Mouse (Mus musculus) 416B (cell line): ENCODE data around the gene Slc3a1.

Experiments used
- DNase-seq: peaks from one replicate; pipeline ENCODE4 v3.0.0; 2011; ENCODE audit warnings: low read depth

Gene Slc3a1

DNA sequence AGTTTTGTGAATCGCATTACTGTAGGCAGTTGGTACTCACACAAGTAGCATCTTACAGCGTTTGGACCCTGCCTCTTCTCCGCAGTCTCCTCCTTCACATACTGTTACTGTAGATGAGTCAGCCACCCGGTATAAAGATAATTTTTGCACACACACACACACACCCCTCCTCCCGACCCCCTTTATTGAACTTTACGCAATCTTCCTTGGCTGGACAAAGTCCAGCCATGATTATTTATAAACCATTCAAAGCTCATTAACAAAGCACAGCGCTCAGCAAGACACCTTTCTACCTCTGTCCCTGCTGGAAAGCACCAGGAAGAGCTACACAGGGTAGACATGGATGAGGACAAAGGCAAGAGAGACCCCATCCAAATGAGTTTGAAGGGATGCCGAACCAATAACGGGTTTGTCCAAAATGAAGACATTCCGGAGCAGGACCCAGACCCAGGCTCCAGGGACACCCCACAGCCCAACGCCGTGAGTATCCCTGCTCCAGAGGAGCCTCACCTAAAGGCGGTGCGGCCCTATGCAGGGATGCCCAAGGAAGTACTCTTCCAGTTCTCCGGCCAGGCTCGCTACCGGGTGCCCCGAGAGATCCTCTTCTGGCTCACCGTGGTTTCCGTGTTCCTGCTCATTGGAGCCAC, at the start of gene Slc3a1:
Gene Slc3a1 (plus strand): TSS at position 284 of the 647 bp plus-strand sequence.
- DNase-seq: no peak

DNA sequence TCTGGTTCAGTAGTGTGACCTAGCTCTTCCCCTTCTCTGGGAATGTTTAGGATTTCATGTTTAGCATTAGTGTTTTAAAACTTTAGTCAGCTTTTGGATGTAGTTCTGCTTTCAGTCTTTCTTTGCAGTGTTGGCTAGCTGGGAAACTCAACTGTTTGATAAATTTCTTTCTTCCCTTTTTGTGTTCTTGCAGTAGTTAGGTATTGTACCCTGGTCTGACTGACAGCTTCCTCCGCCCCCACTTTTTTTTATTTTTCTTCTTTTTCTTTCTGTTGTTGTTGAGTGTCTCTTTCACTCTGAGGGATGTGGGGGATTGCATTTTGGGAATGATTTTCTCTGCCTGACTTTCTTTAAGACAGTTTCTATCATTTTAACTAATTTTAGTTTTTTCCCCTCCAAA, 46.5 kb upstream of the Slc3a1 start:
- no peak for DNase-seq

DNA sequence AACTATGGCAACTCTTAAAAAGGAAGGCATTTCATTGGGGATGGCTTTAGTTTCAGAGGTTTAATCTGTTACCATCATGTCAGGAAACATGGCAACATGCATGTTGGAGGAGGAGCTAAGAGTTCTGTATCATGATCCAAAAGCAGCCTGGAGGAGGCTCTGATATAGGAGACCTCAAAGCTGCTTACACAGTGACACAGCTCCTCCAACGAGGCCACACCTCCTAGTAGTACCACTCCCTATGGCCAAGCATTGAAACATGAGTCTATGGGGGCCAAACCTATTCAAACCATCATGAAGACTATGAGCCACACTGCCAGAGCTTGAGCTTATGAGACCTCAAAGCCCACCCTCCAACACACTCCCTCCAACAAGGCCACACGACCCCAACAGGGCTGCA, 45.4 kb upstream of the Slc3a1 start:
- DNase-seq: no peak

DNA sequence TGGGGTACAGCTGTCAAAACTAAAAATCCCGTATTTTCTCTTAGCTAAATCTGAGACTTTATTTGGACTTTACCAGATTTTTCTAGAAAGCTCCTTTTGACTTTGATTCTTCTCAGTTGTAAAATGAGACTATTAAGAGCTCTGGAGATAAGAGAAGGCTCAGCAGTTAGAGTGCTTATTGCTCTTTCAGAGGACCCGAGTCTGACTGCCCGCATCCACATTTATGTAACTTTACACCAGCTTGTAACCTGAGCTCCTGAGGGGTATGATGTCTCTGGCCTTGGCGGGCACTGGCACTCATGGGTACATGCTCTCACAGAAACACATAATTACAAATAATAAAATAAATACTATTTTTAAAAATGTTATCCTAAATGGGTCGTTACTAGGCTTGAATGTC, 41.8 kb upstream of the Slc3a1 start:
- peak; percentile 13 for DNase-seq

DNA sequence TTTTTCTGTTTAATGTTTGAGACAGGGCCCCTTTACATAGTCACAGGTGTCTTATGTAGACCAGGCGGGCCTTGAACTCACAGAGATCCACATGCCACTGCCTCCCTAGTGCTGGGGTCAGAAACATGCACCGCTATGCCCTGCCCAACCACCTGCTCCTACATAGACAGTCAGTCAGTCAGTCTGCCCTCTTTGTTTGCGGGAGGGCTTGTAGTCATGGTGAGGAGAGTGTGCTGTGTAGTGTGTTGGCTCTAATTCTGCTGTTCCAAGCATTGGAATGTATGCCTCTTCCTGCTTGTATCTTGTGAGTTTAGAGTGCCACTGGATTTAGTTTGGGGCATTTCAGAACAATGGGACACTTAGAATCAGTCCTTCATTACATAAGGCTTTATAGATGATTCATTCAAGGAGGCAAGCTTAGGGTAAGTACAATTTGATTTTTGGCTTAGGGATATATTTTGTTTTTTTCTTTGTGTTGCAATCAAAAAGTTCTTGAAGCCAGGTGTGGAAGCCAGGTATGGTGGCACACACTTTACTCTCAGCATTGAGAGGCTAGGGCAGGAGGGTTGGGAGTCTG, 40.3 kb upstream of the Slc3a1 start:
- no peak for DNase-seq

GRCm38 (mm10) chr17:84988514-84988913, 39.7 kb upstream of the Slc3a1 start:
- peak; percentile 56 for DNase-seq

DNA sequence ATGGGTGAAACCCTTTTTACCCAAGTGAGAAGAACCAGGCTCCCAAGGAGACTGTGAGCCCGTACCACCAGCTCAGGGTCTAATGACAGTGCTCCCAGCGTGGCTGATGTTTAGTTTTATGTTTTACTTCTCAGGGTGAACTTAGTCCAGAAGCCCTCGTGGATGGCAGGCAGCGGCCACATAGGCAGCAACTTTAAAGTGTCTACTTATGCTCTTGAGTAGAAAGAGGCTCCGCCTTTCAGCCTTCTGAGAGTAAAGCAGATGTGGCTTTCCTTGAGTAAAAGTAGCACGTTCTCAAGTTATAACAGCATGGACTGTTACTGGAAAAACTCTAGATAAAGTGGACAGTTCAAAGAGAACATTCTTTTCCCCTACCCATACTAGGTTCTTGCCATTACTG, 32.3 kb upstream of the Slc3a1 start:
- no peak for DNase-seq

DNA sequence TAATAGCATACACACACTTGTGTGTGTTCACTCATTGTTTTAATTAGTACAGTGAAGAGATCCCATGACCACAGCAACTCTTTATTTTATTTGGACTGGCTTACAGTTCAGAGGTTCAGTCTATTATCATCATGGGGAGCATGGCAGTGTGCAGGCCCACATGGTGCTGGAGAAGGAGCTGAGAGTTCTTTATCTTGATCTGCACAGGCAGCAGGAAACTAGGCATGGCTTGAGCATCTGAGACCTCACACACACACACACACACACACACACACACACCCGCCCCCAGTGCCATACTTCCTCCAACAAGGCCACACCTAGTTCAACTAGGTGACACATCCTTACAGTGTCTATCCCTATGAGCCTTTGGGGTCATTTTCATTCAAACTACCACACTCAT, 30.5 kb upstream of the Slc3a1 start:
- peak; percentile 44 for DNase-seq

DNA sequence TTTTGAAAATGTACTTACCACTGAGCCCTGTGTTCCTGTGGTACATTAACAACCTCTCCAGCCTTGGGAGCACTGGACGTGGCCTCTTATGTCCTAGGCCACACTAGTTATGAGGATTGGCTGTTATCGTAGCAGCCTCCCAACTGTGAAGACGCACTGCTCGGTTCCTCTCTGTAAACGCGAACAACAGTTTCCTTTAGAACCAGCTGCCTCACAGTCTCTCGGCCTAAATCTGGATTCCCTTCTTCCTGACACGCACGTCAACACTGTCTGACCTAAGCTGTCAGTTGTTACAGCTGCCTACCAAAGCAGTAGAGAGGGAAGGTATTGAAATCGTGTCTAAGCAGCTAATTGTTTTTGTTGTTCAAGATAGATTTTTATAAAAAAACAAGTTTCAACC, 28.5 kb upstream of the Slc3a1 start:
- DNase-seq: no peak

- DNase-seq: no peak
Observed at GRCm38 (mm10) chr17:85013485-85013884, 14.7 kb upstream of the Slc3a1 start.

- no peak for DNase-seq
Observed at GRCm38 (mm10) chr17:85014632-85015031, 13.5 kb upstream of the Slc3a1 start.

DNA sequence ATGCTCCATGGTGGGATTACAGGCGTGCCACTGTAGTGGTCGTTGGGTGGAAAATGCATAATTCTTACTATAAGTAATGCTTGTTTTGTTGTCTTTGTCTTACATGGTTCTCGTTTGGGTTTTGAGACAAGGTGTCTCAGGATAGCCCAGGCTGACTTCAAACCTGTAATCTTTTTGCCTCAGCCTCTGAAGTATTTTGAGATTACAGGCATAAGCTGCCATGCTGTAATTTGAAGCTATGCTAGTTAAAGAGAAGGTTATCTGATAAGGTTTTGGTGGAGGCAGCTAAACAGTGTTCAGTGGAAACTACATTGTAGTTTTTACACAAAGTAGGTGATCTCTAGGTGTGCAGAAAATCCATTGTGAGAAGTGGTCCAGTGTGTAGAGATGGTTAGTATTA, 9.8 kb upstream of the Slc3a1 start:
- DNase-seq: no peak

GRCm38 (mm10) chr17:85018794-85019193, 9.4 kb upstream of the Slc3a1 start:
- DNase-seq: peak; percentile 73

- DNase-seq: no peak
Observed at GRCm38 (mm10) chr17:85020343-85020742, 7.8 kb upstream of the Slc3a1 start.

GRCm38 (mm10) chr17:85023247-85024167, 4.7 kb upstream of the Slc3a1 start:
- DNase-seq: peak; percentile 71

DNA sequence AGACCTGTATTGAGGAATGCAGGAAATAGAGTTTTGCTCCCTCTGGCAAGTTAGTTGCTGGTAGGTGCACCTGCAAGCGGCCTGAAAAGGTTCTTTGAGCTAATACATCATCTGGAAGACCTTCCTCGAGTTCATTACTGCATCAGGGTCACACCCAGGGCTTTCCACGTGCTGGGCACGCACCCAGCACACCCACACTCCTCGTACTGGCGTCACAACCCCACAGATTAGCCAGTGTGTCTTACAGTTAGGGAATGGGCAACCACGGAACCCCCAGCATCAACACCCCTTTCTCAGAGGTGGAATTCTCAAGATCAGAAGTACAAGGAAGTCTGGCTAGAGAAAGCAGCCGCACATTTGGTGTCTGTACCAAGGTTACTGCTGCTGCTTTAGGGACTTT, 3.9 kb upstream of the Slc3a1 start:
- no peak for DNase-seq

DNA sequence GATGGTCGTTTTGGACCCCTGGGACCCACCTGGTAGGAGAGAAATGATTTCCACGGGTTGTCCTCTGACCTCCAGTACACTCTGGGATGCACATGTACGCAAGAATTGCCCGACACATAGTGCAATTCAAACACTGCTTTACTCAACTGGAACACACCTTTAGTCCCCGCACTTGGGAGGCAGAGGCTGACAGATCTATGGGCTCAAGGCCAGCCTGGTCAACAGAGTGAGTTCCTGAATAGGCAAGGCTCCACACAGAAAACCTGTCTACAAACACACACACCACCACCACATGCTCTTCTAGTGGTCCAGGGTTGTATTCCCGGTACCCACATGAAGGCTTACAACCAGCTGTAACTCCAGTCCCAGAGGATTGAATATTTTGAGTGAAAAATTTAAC, 3.0 kb upstream of the Slc3a1 start:
- no peak for DNase-seq

GRCm38 (mm10) chr17:85026436-85026835, 1.7 kb upstream of the Slc3a1 start:
- DNase-seq: no peak

DNA sequence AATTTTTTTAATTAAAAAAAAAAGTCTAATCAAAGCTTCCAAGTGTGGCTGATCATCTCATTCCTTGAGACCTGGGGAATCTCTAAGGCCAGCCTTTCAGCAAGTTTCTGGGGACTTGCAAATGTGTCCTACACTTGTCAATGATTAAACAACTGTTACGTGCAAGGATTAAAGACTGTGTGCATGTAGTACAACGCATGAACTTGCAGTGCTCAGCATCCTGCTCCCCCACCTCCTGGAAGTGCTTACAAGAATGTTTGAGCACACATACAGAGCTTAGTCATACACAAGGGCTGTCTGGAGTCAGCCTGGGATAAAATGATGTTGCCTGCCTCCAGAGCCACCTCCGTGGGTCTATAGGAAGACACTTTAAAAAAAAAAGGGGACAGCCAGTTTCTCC, 929 bp upstream of the Slc3a1 start:
- no peak for DNase-seq

- no peak for DNase-seq
Observed at GRCm38 (mm10) chr17:85028797-85029196, 621 bp downstream of the Slc3a1 start.

GRCm38 (mm10) chr17:85030651-85031050, 2.5 kb downstream of the Slc3a1 start:
- DNase-seq: no peak

DNA sequence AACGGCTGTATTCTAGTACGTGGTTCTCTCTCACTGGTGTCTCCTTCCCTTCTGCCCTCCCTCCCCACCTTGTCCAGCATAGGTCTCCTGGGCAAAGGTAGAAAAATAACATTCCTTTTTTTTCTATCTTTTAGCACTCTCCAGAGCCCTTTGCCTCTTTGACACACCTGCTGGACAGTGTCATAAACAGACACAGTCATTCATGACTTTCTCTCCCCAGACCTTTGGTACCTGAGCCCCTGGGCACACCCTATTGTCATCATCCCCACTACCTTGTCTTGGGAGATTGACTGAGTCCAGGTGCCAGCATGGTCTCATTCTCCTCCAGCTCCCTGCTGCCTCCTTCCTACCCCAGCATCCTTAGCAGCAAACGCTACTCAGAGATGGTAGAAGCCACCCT, 4.9 kb downstream of the Slc3a1 start:
- DNase-seq: no peak

DNA sequence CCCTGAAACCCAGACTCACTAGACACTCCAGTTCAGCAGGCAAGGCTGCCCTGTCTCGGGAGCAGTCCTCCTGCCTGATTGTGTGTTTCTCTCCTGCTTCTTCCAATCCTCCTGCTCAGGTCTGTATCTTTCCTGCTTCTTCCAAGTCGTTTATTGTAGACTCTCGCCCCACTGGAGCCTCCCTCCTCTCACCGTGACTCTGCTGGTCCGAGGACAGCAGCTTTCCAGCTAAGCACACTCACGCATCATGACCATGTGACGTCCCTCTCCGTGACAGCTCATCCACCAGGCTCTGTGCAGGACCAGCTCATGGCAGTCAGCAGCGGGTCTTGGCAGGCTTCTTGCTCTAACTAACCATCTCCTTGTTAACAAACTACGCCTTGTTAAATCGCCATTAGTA, 5.9 kb downstream of the Slc3a1 start:
- no peak for DNase-seq
